Mouse (Mus musculus) forebrain, embryonic 12.5 days (tissue): ENCODE results near the gene Abca7. TPM values are rescaled to one million over a fixed set of nuclear protein-coding genes. Genes with fewer than 3 reads are reported as not detected.
A peak's percentile ranks its signal among the peaks of the same experiment; 100 is the strongest.

ENCODE experiments used
- ATAC-seq: fragments of 200-750 bp; cut with Nextera tagmentation; 2 replicates; pipeline ENCODE4 v1.8.0; 2017; ENCODE audit warnings: moderate TSS enrichment; ENCODE audit not compliant: low FRiP score
- H3K27ac ChIP-seq: fragments of 300-500 bp; sonication (generic); 2 replicates; pipeline ENCODE4 v1.5.1; 2016; ENCODE audit warnings: mild to moderate bottlenecking
- H3K27me3 ChIP-seq: fragments of 300-500 bp; sonication (generic); 2 replicates; pipeline ENCODE4 v1.6.1; 2016; ENCODE audit warnings: mild to moderate bottlenecking
- H3K36me3 ChIP-seq: fragments of 300-500 bp; sonication (generic); replicated peaks from 2 replicates; pipeline ENCODE4 v1.6.1; 2016; ENCODE audit warnings: mild to moderate bottlenecking
- H3K4me1 ChIP-seq: fragments of 300-500 bp; sonication (generic); 2 replicates; pipeline ENCODE4 v1.6.1; 2016
- H3K4me2 ChIP-seq: fragments of 300-500 bp; sonication (generic); 2 replicates; pipeline ENCODE4 v1.6.1; 2016; ENCODE audit warnings: mild to moderate bottlenecking, moderate library complexity
- H3K4me3 ChIP-seq: fragments of 300-500 bp; sonication (generic); replicated peaks from 2 replicates; pipeline ENCODE4 v1.5.1; 2016; ENCODE audit warnings: mild to moderate bottlenecking
- H3K9ac ChIP-seq: fragments of 300-500 bp; sonication (generic); 2 replicates; pipeline ENCODE4 v1.6.1; 2016; ENCODE audit warnings: mild to moderate bottlenecking
- H3K9me3 ChIP-seq: fragments of 300-500 bp; sonication (generic); 2 replicates; pipeline ENCODE4 v1.6.1; 2016
- WGBS: fragments of 180-500 bp; shearing (Covaris S2); methylation state at CpG from one replicate; pipeline ENCODE4 v1.1.7; 2016; 5-methylcytosine and 5-hydroxymethylcytosine counted together
- polyA plus RNA-seq: library from polyadenylated mRNA; unstranded; fragments of >200 nt; fragmentation: Nextera tagmentation; extraction: Ambion mirVana; gene quantifications from 2 replicates; pipeline ENCODE4 v1.2.1, GENCODE M21; 2016

The Abca7 gene
- polyA plus RNA-seq, 1 experiment from 2014 or later: 5.8 TPM

DNA sequence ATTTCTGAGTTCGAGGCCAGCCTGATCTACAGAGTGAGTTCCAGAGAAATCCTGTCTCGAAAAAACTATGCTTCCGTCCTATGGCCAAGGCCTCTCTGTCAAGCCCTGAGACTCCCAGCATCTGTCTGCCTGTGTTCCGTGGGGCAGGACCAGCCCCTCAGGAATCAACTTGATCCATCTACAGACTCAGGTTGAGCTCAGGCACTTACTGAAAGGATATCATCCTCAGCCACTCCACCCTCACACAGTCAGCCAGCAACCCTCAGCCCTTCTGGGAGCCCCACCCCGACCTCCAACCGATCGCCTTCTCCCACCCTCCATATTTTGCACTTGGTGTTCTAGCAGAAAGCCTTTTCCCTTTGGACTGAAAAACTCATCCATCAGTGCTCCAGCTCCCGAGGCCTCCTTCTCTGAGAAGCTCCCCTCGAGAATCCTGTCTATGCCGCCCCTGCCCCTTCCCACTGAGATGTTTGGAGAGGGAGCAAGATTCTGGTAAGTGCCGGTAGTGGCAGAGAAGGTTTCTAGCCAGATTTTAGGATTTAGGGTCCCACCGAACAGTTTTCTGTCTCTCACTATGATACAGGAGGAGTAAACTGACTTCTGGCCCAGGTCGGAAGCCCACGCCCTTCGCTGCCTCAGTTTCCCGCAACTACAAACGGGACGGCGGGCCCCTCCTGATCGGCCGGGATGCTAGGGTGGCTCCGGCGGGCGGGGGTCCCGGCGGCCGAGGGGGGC is 8.4 kb upstream of the Abca7 start:
- Histone ChIP-seq H3K27ac (peak overlapping the region; percentile 56), H3K4me2 (peak overlapping the region; percentile 54), H3K4me3 (peak overlapping the region; percentile 41), H3K4me1 (peaks cover 44% of the 10 kb centered on the region), H3K36me3 (no peaks in the 10 kb centered on the region), H3K9ac (peak overlapping the region; percentile 33), H3K9me3 (peaks cover 3% of the 10 kb centered on the region; the same call in 1 of the 2 replicates), H3K27me3 (peaks cover 49% of the 10 kb centered on the region)
- ATAC-seq: no peak
- WGBS: 10% methylated on average over 27 of the region's 27 CpGs

DNA sequence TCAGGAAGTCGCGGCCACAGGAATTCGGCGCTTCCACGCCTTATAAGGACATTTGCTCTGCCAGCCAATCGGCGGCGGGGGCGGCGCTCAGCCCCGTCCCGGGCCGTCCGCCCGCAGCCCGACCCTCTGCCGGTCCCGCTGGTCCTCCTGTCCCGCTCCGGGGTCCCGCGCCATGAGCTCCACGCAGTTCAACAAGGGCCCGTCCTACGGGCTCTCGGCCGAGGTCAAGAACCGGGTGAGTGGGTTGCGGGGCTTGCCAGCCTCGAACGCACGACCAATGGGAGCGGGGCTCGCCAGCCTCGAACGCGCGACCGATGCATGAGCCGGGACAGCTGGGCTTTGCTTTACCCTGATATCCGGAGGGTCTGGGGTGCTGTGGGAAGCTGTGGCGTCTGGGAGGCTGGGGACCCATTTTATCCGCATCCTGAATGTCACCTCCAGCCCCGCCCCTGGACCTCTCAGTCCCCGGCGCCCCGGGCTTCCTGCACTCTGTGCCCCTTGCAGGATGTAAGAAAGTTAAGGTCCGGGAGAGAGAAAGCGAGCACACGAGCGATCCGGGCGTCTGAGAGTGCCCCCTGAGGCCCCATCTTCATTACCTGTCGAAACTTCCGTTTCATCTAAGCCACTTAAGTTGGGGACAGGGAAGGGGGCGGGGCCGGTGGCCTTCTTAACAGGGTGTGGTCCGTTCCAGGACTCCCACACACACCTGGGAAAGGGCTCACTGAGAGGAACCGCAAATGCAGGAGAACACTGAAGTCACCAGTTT is 7.6 kb upstream of the Abca7 start, which contains the start of gene Cnn2:
TSS of gene Cnn2 (plus strand) at position 79 of the 766 bp plus-strand sequence.
- H3K4me2 ChIP-seq: peak within 1 kb of the TSS; percentile 54
- peaks cover 49% of the 10 kb centered on the region for H3K27me3 ChIP-seq
- H3K9me3 ChIP-seq: peaks cover 3% of the 10 kb centered on the region; the same call in 1 of the 2 replicates
- H3K27ac ChIP-seq: peak within 1 kb of the TSS; percentile 56
- no peaks in the 10 kb centered on the region for H3K36me3 ChIP-seq
- H3K4me1 ChIP-seq: peaks cover 36% of the 10 kb centered on the region
- peak within 1 kb of the TSS; percentile 33 for H3K9ac ChIP-seq
- 1% methylated on average over 59 of the region's 59 CpGs for WGBS
- ATAC-seq: no peak
- H3K4me3 ChIP-seq: peak within 1 kb of the TSS; percentile 41

DNA sequence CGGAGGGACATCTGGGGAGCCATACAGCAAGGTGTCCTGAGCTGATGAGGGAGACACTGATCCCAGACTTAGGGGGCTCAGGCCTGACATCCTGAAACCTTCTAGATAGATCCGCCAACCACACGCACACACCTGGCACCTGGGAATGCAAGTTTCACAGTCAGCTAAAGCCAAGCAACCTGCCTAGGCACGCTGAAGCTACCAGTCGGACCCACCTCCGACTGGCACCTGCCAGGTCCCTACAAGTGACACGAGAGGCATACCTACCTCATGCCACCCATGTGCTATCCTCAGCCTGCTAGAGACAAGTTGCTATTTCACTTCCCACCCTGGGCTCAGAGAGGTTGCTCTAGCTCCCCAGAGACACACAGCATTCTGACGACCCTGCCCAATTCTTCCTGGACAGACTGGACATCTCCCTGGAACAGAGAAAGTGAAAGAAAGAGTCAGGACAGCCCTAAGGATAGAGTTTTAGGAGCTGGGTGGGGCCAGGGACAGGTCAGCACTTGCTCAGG is 7.0 kb upstream of the Abca7 start:
- Histone ChIP-seq H3K9ac (peak overlapping the region; percentile 33; the same call in 1 of the 2 replicates), H3K36me3 (no peaks in the 10 kb centered on the region), H3K4me1 (peaks cover 37% of the 10 kb centered on the region), H3K4me3 (peak overlapping the region; percentile 41), H3K27me3 (peaks cover 49% of the 10 kb centered on the region), H3K4me2 (peak overlapping the region; percentile 54), H3K27ac (no peak overlapping the region), H3K9me3 (peaks cover 3% of the 10 kb centered on the region; the same call in 1 of the 2 replicates)
- 38% methylated on average over 8 of the region's 8 CpGs for WGBS
- ATAC-seq: no peak

DNA sequence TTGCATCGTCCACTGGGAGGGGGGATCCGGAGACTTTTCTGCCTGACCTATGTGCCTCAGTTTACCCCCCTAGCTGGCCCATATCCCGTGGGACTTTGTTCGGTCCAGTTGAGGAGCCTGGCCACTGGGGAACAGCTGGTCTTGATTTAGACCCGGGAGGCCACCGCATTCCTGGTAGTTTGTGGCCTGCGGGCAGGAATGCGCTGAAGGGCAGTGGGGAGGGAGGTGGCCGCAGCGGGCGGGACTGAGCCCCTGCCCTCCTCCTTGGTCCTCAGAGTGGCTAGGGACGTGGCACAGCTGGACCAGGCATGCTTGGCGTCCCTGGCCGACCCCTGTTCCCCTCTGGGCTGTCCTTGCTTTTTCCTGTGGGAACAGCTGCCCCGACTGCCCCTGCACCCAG is 6.4 kb upstream of the Abca7 start:
- H3K4me3 ChIP-seq: peak overlapping the region; percentile 41
- H3K4me1 ChIP-seq: peaks cover 38% of the 10 kb centered on the region
- H3K9ac ChIP-seq: peak overlapping the region; percentile 29; the same call in 1 of the 2 replicates
- no peak for ATAC-seq
- peak overlapping the region; percentile 54 for H3K4me2 ChIP-seq
- peaks cover 3% of the 10 kb centered on the region; the same call in 1 of the 2 replicates for H3K9me3 ChIP-seq
- WGBS: 21% methylated on average over 15 of the region's 15 CpGs
- H3K36me3 ChIP-seq: no peaks in the 10 kb centered on the region
- H3K27me3 ChIP-seq: peaks cover 49% of the 10 kb centered on the region
- no peak overlapping the region for H3K27ac ChIP-seq

DNA sequence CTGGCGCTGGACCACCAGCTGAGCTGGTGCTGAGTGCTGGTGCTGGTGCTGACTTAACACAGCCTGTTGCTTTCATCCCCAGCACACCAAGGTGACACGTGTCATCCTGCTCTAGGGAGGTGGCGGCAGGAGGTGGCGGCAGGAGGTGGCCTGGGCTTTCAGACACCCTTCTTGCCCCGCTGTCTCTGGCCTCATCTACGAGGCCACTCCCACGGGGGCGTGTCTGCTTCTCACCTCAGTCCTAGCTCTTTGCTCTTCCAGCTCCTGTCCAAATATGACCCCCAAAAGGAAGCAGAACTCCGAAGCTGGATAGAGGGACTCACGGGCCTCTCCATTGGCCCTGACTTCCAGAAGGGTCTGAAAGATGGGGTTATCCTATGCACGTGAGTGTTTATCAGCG is 5.2 kb upstream of the Abca7 start:
- peaks cover 32% of the 10 kb centered on the region for H3K4me1 ChIP-seq
- 50% methylated on average over 12 of the region's 12 CpGs for WGBS
- H3K4me3 ChIP-seq: 0 out of 2 replicates have a peak overlapping the region, but pooled peaks have one; percentile 5
- ATAC-seq: no peak
- peaks cover 3% of the 10 kb centered on the region; the same call in 1 of the 2 replicates for H3K9me3 ChIP-seq
- H3K9ac ChIP-seq: no peak overlapping the region
- H3K36me3 ChIP-seq: no peaks in the 10 kb centered on the region
- H3K27ac ChIP-seq: no peak overlapping the region
- H3K27me3 ChIP-seq: peaks cover 49% of the 10 kb centered on the region
- no peak overlapping the region for H3K4me2 ChIP-seq

DNA sequence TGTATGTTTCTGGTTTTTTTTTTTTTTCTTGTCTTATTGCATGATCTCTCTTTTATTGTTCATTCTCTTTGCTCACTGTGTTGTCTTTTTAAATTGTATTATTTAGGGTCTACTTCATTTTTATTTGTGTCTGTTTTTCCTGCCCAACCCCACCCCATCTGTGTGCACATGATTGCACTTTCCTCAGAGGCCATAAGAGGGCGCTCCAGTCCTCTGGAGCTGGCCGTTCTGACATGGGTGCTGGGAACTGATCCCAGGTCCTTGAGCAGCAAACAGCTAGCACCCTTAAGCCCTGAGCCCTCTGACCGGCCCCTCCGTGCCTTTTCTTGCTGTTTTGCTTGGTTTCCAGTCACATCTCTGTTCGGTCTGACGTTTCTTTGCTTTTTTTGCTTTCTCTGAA is 4.7 kb upstream of the Abca7 start:
- Histone ChIP-seq H3K9ac (no peak overlapping the region), H3K27me3 (peaks cover 48% of the 10 kb centered on the region), H3K4me3 (no peak overlapping the region), H3K9me3 (peaks cover 3% of the 10 kb centered on the region; the same call in 1 of the 2 replicates), H3K4me1 (peaks cover 28% of the 10 kb centered on the region), H3K4me2 (no peak overlapping the region), H3K36me3 (no peaks in the 10 kb centered on the region), H3K27ac (no peak overlapping the region)
- no peak for ATAC-seq
- WGBS: 82% methylated on average over 6 of the region's 6 CpGs

DNA sequence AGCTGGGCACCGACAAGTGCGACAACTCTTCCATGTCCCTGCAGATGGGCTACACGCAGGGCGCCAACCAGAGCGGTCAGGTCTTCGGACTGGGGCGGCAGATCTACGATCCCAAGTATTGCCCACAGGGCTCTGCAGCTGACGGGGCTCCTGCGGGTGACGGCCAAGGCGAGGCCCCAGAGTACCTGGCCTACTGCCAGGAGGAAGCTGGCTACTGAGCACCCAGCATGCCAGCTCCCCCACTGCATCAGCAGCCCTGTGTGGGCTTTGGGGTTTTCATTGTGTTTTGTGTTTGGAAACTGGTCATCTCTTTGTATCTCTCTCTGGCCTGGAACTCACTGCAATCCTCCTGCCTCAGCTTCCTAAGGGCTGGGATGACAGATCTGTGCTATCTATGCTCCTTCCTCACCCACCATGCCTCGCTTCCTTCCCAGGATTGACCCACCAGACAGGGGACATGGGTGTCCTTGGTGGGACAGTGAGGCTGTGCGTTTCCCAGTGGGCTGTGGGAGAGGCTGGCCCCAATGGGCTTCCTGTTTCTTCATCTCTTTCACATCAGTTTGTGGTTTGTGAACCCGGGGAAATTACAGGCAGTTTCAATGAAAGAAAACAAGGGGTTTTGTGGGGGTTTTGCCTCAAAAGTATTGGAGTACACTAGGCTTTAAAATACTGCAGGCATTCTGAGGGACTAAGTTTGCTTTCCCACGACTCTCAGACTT is 1.7 kb upstream of the Abca7 start:
- H3K4me1 ChIP-seq: peaks cover 25% of the 10 kb centered on the region
- ATAC-seq: no peak
- WGBS: 92% methylated on average over 16 of the region's 16 CpGs
- no peaks in the 10 kb centered on the region for H3K36me3 ChIP-seq
- H3K9ac ChIP-seq: no peak overlapping the region
- peaks cover 3% of the 10 kb centered on the region; the same call in 1 of the 2 replicates for H3K9me3 ChIP-seq
- no peak overlapping the region for H3K27ac ChIP-seq
- H3K4me2 ChIP-seq: no peak overlapping the region
- no peak overlapping the region for H3K4me3 ChIP-seq
- peaks cover 36% of the 10 kb centered on the region for H3K27me3 ChIP-seq

DNA sequence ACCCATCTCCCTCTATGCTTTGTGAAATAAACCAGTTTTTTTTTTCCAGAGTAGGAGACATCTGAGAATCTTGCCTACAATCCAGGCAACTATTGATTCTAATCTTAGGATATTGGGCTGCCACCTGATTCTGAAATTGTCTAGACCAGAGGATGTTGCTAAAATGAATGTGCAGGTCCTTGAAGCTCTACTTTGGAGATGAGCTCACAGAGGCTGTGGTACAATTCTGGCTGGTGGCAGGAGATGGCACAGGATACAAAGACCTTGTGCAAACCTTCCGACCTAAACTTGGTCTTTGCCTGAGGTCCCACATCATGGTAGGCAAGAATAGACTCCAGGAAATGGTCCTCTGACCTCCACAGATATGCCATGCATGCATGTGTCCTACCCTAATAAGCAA is 658 bp upstream of the Abca7 start:
- ATAC-seq: no peak
- no peak overlapping the region for H3K4me3 ChIP-seq
- H3K4me2 ChIP-seq: peak overlapping the region; percentile 76; the same call in 1 of the 2 replicates
- no peak overlapping the region for H3K9ac ChIP-seq
- H3K27me3 ChIP-seq: peaks cover 36% of the 10 kb centered on the region
- H3K27ac ChIP-seq: no peak overlapping the region
- H3K4me1 ChIP-seq: peaks cover 21% of the 10 kb centered on the region
- H3K9me3 ChIP-seq: peaks cover 3% of the 10 kb centered on the region; the same call in 1 of the 2 replicates
- WGBS: 91% methylated on average over 1 of the region's 1 CpGs
- no peaks in the 10 kb centered on the region for H3K36me3 ChIP-seq

DNA sequence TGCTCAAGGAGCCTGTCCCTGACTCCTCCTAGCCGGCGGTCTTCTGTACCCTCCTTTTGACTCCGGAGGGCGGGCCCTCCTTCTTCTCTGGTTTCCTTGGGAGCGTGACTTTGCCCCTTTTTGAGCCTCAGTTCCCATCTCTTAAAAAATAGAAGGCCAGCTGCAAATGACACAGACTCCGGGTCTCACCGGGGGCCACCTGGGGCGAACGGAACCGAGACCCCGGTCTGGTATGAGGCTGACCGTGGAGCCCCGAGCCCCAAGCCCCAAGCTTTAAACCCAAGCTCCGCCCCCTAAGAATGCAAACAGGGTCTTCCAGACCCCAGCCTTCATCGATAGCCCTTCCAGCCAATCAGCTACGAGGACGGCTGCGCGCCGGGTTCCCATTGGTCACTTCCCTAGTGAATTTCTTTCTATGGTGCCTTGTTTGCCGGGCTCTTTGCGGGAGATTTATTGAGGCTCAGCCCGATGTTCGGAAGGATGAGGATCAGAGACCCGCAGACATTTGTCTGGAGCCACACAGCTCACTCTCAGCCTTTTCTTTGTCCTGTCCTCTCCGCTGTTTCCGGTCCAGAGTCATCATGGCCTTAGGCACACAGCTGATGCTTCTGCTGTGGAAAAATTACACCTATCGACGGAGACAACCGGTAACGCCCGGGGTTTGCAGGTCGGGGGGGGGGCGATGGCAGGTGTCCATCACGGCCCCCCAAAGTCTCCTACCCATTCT is 903 bp downstream of the Abca7 start:
- 0% methylated on average over 35 of the region's 35 CpGs for WGBS
- Histone ChIP-seq H3K36me3 (no peaks in the 10 kb centered on the region), H3K27me3 (peaks cover 43% of the 10 kb centered on the region), H3K9ac (peak overlapping the region; percentile 50), H3K4me1 (peaks cover 21% of the 10 kb centered on the region), H3K4me3 (peak overlapping the region; percentile 47), H3K9me3 (no peaks in the 10 kb centered on the region), H3K27ac (peak overlapping the region; percentile 60), H3K4me2 (peak overlapping the region; percentile 76)
- peak; percentile 82 for ATAC-seq

DNA sequence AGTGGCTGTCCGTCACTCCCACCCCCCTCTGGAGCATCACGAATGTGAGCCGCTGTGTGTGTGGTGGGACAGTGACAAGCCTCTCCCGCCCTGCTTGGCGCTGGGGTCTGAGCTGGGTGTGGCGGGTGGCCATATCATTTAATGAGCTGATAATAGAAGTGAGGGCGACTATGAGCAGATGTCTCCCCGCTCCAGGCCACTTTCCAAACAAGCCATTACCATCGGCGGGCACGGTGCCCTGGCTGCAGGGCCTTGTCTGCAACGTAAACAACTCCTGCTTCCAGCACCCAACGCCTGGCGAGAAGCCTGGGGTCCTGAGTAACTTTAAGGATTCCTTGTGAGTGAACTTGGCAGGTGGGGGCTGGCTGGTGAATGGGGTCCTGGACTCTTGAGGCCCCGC is 1.5 kb downstream of the Abca7 start:
- Histone ChIP-seq H3K27me3 (peaks cover 50% of the 10 kb centered on the region), H3K27ac (no peak overlapping the region), H3K4me3 (peak overlapping the region; percentile 47), H3K36me3 (no peaks in the 10 kb centered on the region), H3K4me2 (peak overlapping the region; percentile 76), H3K9ac (peak overlapping the region; percentile 50), H3K4me1 (peaks cover 21% of the 10 kb centered on the region), H3K9me3 (no peaks in the 10 kb centered on the region)
- 0 out of 2 replicates have a peak, but pooled peaks have one; percentile 28 for ATAC-seq
- 6% methylated on average over 15 of the region's 15 CpGs for WGBS

DNA sequence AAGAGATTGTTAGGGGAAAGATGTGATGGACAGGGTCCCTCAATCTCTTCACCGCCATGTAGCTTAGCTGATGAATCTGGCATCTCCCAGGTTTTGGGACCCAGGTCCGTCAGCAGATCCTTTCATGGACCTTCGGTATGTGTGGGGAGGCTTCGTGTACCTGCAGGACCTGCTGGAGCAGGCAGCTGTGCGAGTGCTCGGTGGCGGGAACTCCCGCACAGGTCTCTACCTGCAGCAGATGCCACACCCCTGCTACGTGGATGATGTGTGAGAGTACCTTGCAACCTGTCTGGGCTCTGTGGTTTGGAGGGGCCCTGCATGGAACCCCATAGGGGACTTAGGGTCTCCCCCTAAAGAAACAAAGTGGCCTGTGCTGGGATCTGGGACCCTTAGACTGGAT is 5.7 kb downstream of the Abca7 start:
- no peak for ATAC-seq
- WGBS: 72% methylated on average over 9 of the region's 9 CpGs
- Histone ChIP-seq H3K4me3 (no peak overlapping the region), H3K9ac (no peak overlapping the region), H3K36me3 (no peaks in the 10 kb centered on the region), H3K4me2 (no peak overlapping the region), H3K27me3 (peaks cover 76% of the 10 kb centered on the region), H3K4me1 (peaks cover 22% of the 10 kb centered on the region), H3K27ac (no peak overlapping the region), H3K9me3 (no peaks in the 10 kb centered on the region)
